Mouse (Mus musculus): ENCODE measurements around the gene Rab5b.
A peak's percentile ranks its signal among the peaks of the same experiment; 100 is the strongest.

Gene Rab5b

GRCm38 (mm10) chr10:128699006-128699405, 2.9 kb upstream of the Rab5b start:
- peak; percentile 69 for DNase-seq

DNA sequence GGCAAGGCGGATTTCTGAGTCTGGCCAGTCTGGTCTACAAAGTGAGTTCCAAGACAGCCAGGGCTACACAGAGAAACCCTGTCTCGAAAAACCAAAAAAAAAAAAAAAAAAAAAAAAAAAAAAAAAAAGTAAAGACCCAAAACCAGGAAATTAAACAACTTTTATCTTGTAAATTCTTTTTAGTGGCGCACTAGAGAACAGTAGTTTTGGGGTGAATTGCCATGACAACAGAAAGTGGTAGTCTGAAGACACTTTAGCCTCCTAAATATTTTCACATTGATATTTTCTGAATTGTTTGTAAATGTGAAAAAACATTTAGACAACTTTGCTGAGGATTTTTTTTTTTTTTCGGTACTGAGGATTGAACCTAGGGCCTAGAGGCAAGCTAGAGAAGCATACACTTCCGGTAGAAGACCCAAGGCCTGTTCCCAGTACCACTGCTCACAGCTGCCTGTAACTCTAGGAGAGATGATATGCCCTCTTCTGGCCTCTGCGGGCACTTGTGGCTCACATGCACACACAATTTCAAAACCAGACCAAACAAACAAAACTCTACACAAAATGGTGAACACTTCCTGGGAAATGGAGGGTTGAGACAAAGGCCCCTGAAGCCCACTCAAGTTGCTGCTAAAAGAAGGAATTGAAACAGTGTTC, 1.1 kb upstream of the Rab5b start:
- DNase-seq: no peak

DNA sequence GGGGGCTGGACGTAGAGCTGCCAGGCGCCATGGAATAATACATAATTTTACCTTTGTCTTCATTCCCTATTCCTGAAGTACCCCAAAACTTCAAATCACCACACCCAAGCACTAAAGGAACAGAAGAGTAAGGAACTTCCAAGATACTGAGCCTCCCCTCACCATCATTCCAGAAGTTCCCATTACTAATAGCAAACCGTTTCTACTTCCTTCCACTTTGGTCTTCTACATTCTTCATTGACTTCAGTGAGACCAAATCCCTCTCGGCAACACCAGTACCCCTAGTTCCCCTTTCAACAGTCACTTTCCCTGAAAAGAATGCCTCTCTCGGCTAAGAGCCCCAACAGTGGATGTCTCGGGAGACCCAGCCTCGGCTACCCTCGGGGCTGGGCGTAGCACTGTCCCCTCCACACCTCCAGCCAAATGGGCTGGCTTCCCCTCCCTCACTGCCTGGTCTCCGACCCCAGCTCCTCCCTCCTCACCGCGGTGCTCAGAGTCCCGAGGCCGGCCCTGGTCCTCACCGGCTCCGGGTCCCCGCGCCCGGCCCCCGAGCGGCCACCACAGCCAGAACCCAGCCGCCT, 563 bp downstream of the Rab5b start:
- no peak for DNase-seq

DNA sequence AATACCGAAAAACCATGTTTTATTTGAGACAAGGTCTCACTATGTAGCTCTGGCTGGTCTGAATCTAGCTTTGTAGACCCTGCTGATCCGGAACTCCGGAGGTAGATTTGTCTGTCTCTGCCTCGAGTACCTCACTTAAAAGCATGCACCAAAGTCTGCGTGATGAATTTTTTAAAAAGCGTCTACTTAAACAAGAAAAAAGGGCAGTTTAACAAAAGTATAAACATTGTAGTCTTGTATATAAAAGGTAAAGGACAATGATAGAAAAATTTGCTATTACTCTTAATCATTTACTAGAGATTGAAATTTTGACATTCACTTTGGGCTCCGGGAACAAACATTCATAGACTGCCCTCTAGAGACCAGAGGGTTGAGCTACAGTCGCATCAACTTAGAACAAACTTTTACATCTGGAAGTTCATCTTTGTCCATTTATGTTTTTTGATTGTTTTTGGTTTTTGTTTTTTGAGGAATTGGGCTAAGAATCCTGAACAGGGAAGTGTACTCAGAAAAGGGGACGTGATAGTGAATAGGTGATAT, 21.5 kb downstream of the Rab5b start:
- peak; percentile 55 for DNase-seq

- DNase-seq: peak; percentile 92
Observed at GRCm38 (mm10) chr10:128673763-128674468, 22.1 kb downstream of the Rab5b start, which contains the start of gene Suox. Gene Suox, minus strand, starts transcription at chr10:128674073.

- DNase-seq: no peak
Observed at GRCm38 (mm10) chr10:128671148-128671547, 24.9 kb downstream of the Rab5b start.

DNA sequence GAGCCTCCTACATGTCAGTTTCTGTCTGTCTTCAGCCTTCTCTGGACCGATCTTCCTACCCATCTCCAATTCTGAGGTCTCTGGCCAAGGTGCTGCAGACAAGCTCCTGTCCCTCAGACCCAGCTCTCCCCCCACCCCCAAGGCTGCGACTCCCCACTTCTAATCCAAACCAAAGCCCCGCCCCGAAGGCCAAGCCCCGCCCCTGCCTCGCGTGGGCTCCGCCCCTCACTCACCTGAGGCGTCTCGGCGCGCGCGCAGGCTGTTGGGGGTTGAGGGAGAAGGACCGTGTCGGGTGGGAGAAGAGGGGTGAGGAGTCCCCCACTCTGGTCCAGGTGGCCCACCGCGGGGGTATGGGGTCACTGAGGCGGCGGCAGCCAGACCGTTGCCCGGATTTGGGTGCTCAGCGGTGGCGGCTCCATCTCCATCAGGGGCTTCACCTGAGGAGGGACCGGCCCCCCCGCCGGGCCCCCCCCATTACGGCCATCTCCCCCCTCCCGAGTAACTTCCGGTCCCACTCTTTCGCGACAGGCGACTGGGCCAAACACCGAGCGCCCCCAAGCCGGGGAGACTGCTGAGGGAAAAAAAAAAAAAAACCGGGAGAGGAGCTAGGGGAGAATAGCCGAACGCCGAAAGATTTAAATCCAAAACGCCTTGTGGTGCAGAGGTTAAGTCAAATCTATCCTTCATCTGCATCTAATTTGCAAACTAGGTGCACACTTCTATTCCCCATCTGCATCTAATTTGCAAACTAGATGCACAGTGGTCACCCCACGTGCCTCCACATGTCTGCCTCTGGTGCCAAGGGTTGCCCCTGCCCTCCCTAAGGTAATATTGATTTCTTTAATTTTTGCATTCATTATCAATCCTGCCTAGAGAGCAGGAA, 27.0 kb downstream of the Rab5b start:
- DNase-seq: peak; percentile 85

- no peak for DNase-seq
Observed at GRCm38 (mm10) chr10:128665806-128666205, 30.3 kb downstream of the Rab5b start.

GRCm38 (mm10) chr10:128665307-128665706, 30.8 kb downstream of the Rab5b start:
- no peak for DNase-seq

- DNase-seq: no peak
Observed at GRCm38 (mm10) chr10:128664808-128665207, 31.3 kb downstream of the Rab5b start.

GRCm38 (mm10) chr10:128663441-128664220, 32.4 kb downstream of the Rab5b start:
- DNase-seq: no peak

- DNase-seq: no peak
Observed at GRCm38 (mm10) chr10:128662465-128662864, 33.6 kb downstream of the Rab5b start.

GRCm38 (mm10) chr10:128659490-128659889, 36.6 kb downstream of the Rab5b start:
- no peak for DNase-seq

DNA sequence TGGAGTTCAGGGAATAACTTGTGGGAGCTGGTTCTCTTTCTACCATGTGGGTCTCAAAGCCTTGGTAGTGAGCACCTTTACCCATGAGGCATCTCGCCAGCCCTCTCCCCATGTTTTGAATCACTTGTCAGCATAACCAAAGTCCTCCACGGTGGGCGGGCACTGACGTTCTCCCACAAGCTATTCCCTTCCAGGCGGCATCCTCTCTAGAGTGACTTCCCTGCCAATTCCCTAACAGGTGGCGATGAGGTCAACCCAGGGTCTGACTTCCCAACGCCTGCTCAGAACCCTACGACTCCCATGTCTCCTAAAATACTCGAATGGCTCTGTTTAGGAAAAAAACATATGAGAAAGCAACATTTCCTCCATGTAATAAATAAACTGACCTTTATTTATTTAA, 38.2 kb downstream of the Rab5b start:
- DNase-seq: peak; percentile 42

GRCm38 (mm10) chr10:128656731-128657130, 39.3 kb downstream of the Rab5b start:
- DNase-seq: no peak

GRCm38 (mm10) chr10:128655254-128655653, 40.8 kb downstream of the Rab5b start:
- DNase-seq: peak; percentile 29

DNA sequence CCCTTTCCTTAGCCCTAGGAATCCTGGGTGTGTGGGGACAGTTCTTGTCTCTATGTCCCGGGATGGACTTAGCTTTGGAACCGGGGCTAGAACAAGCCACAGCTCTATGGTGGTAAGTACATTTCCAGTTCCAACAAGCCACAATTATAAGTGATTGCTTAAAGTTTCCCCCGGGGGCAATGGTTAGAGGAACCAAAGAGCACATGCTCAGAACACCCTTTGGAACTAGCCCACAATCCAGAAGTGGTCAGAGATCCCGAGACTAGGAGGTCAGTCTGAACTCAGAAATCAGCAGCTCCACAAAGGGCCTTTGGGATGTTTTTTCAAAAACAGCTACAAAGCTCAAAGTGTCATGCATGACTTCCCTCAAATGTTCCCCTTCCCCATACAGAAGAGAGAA, 42.2 kb downstream of the Rab5b start:
- peak; percentile 68 for DNase-seq

DNA sequence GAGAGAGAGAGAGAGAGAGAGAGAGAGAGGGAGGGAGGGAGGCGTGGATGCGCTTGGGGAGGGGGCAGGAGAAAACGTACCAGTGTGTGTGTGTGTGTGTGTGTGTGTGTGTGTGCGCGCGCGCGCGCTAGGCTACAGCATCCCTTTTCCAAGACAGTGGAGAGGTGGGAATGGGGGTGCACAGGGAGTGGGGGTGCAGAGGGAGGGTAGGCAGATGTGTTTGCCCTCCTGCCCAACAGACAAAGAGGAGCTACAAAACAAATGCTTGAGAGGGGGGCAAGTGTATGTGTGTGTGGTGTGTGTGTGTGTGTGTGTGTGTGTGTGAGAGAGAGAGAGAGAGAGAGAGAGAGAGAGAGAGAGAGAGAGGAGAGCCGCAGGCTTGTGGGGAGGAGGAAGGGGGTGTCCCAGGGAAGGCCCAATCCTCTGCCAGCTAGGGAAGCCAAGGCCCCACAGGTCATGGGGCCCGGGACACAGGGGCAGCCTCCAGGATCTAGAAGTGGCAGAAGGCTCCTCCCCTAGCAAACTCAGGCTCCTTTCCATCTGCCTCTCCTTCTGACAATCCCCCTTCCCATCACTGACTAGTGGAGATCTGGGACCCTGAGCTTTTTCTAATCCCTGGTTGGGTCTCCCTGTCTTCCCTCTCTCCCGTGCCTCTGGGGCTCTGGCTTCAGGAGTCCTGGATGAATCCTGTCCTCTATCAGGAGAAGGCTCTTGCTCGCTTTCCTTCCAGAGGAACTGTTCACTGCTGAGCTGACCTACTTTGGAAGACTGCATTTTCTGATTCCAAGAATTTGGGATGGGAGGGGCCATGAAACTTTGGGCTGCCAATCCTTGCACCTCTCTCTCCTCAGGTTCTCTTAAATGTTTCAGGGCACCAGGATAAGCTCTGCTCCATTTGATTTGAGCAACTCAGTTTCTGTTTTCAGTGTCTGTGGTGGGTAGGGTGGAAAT, 49.6 kb downstream of the Rab5b start:
- DNase-seq: peak; percentile 32

GRCm38 (mm10) chr10:128645111-128646011, 50.7 kb downstream of the Rab5b start, which contains the start of gene Ikzf4:
Gene Ikzf4, minus strand, starts transcription at chr10:128645991.
- peak; percentile 58 for DNase-seq

- no peak for DNase-seq
Observed at GRCm38 (mm10) chr10:128642749-128643148, 53.3 kb downstream of the Rab5b start.
